19 mouse cellular contexts compared by ENCODE assay signal in genomic region chr3:98092680-98093370, GRCm38 (mm10).
DNase-seq lines count a peak whose midpoint lies in the region; ATAC-seq and TF ChIP-seq lines count a peak whose summit lies in the region.
"Had no signal": no experiment of that assay in that cellular context is flagged by ENCODE, and none has a peak within 500 bp of the region (broad histone marks: within the 10 kb centered on the region; RNA-seq: fewer than 3 reads in every experiment).

No protein-coding gene starts in this region.

- H3K9me3 ChIP-seq in forebrain, postnatal 0 days (ENCODE audit: low read length) = no peaks in the 10 kb centered on the region
- H3K9me3 ChIP-seq in forebrain, embryonic 15.5 days = no peaks in the 10 kb centered on the region
- no peaks in the 10 kb centered on the region for H3K9me3 ChIP-seq in intestine, embryonic 14.5 days (ENCODE audit: control insufficient read depth, low read length)
- no peaks in the 10 kb centered on the region for H3K9me3 ChIP-seq in intestine, embryonic 16.5 days (ENCODE audit: control insufficient read depth, low read length)
- no peaks in the 10 kb centered on the region for H3K9me3 ChIP-seq in lung, postnatal 0 days (ENCODE audit: low read length)
- H3K9me3 ChIP-seq in embryonic facial prominence, embryonic 15.5 days (replicated peaks) = no peaks in the 10 kb centered on the region
- H3K9me3 ChIP-seq: forebrain, embryonic 13.5 days; stomach, embryonic 15.5 days had no signal

- TF ChIP-seq EP300 in lung, postnatal 0 days (IDR thresholded peaks at IDR 0.05) = no peak

- H3K4me2 ChIP-seq in forebrain, postnatal 0 days (ENCODE audit: low read depth) = no peak overlapping the region
- H3K4me2 ChIP-seq in forebrain, embryonic 15.5 days (replicated peaks) = no peak overlapping the region
- H3K4me2 ChIP-seq in intestine, embryonic 14.5 days (ENCODE audit: low read length) = no peak overlapping the region
- H3K4me2 ChIP-seq in intestine, embryonic 16.5 days (ENCODE audit: low read depth, low read length) = no peak overlapping the region
- no peak overlapping the region for H3K4me2 ChIP-seq in lung, postnatal 0 days (replicated peaks; ENCODE audit: low read depth, low read length)
- H3K4me2 ChIP-seq in embryonic facial prominence, embryonic 15.5 days (replicated peaks) = no peak overlapping the region
- H3K4me2 ChIP-seq: forebrain, embryonic 13.5 days; stomach, embryonic 15.5 days had no signal

- TF ChIP-seq CTCF in forebrain, postnatal 0 days (IDR thresholded peaks at IDR 0.05; ENCODE audit: low read depth) = no peak
- no peak for TF ChIP-seq CTCF in lung, postnatal 0 days (IDR thresholded peaks at IDR 0.05)

- H3K27ac ChIP-seq in forebrain, postnatal 0 days (ENCODE audit: low read depth, low read length) = no peak overlapping the region
- no peak overlapping the region for H3K27ac ChIP-seq in forebrain, embryonic 15.5 days (replicated peaks)
- H3K27ac ChIP-seq in intestine, embryonic 14.5 days (ENCODE audit: low read depth) = 0 out of 2 replicates have a peak overlapping the region, but pooled peaks have one; percentile 58
- H3K27ac ChIP-seq in intestine, embryonic 16.5 days (ENCODE audit: low read length) = no peak overlapping the region
- 0 out of 2 replicates have a peak overlapping the region, but pooled peaks have one; percentile 26 for H3K27ac ChIP-seq in lung, postnatal 0 days (ENCODE audit: low read length)
- H3K27ac ChIP-seq in embryonic facial prominence, embryonic 15.5 days (replicated peaks) = 0 out of 2 replicates have a peak overlapping the region, but pooled peaks have one; percentile 7
- H3K27ac ChIP-seq: forebrain, embryonic 13.5 days; stomach, embryonic 15.5 days had no signal

- 75% methylated on average over 10 of the region's 10 CpGs for WGBS in forebrain, postnatal 0 days
- WGBS in forebrain, embryonic 15.5 days = 79% methylated on average over 10 of the region's 10 CpGs
- WGBS in intestine, embryonic 14.5 days = 70% methylated on average over 10 of the region's 10 CpGs
- WGBS in intestine, embryonic 16.5 days = 73% methylated on average over 10 of the region's 10 CpGs
- WGBS in lung, postnatal 0 days = 51% methylated on average over 10 of the region's 10 CpGs
- 70% methylated on average over 10 of the region's 10 CpGs for WGBS in embryonic facial prominence, embryonic 15.5 days

- no peak overlapping the region for H3K4me3 ChIP-seq in forebrain, postnatal 0 days (ENCODE audit: low read depth, low read length)
- H3K4me3 ChIP-seq in forebrain, embryonic 15.5 days = no peak overlapping the region
- H3K4me3 ChIP-seq in intestine, embryonic 14.5 days (ENCODE audit: low read depth, low read length) = no peak overlapping the region
- no peak overlapping the region for H3K4me3 ChIP-seq in intestine, embryonic 16.5 days (ENCODE audit: low read length)
- H3K4me3 ChIP-seq in lung, postnatal 0 days (ENCODE audit: low read depth, low read length) = no peak overlapping the region
- no peak overlapping the region for H3K4me3 ChIP-seq in embryonic facial prominence, embryonic 15.5 days (replicated peaks)
- H3K4me3 ChIP-seq: erythroblast, embryonic 14.5 days; forebrain, embryonic 13.5 days; myocyte; stomach, embryonic 15.5 days had no signal

- H3K27me3 ChIP-seq in forebrain, postnatal 0 days (ENCODE audit: insufficient read depth, low read length) = no peaks in the 10 kb centered on the region
- H3K27me3 ChIP-seq in forebrain, embryonic 15.5 days = no peaks in the 10 kb centered on the region
- H3K27me3 ChIP-seq in intestine, embryonic 14.5 days (replicated peaks; ENCODE audit: control insufficient read depth, insufficient read depth, low read length) = no peaks in the 10 kb centered on the region
- H3K27me3 ChIP-seq in intestine, embryonic 16.5 days (replicated peaks; ENCODE audit: control insufficient read depth, insufficient read depth, low read length) = no peaks in the 10 kb centered on the region
- no peaks in the 10 kb centered on the region for H3K27me3 ChIP-seq in lung, postnatal 0 days (replicated peaks; ENCODE audit: insufficient read depth, low read length)
- H3K27me3 ChIP-seq in embryonic facial prominence, embryonic 15.5 days = no peaks in the 10 kb centered on the region
- H3K27me3 ChIP-seq: forebrain, embryonic 13.5 days; stomach, embryonic 15.5 days had no signal

- H3K4me1 ChIP-seq in forebrain, postnatal 0 days (ENCODE audit: insufficient read depth) = no peaks in the 10 kb centered on the region
- peaks cover 27% of the 10 kb centered on the region for H3K4me1 ChIP-seq in forebrain, embryonic 15.5 days
- peaks cover 36% of the 10 kb centered on the region for H3K4me1 ChIP-seq in intestine, embryonic 14.5 days (replicated peaks; ENCODE audit: control insufficient read depth, insufficient read depth, low read length)
- peaks cover 16% of the 10 kb centered on the region for H3K4me1 ChIP-seq in intestine, embryonic 16.5 days (ENCODE audit: control insufficient read depth, insufficient read depth, low read length)
- H3K4me1 ChIP-seq in lung, postnatal 0 days (ENCODE audit: insufficient read depth, low read depth, low read length) = no peaks in the 10 kb centered on the region; the same call in 1 of the 2 replicates
- H3K4me1 ChIP-seq in embryonic facial prominence, embryonic 15.5 days = peaks cover 49% of the 10 kb centered on the region

- no peak for ATAC-seq in forebrain, postnatal 0 days
- ATAC-seq in forebrain, embryonic 15.5 days (replicated peaks) = no peak
- no peak for ATAC-seq in intestine, embryonic 14.5 days (replicated peaks; ENCODE audit: low FRiP score, low TSS enrichment, low read depth)
- ATAC-seq in intestine, embryonic 16.5 days = no peak
- peak; percentile 22; the same call in 1 of the 2 replicates for ATAC-seq in lung, postnatal 0 days
- ATAC-seq in embryonic facial prominence, embryonic 15.5 days (ENCODE audit: insufficient number of reproducible peaks, low FRiP score, low TSS enrichment, low read depth) = no peak
- ATAC-seq: forebrain, embryonic 13.5 days had no signal

- H3K9ac ChIP-seq in forebrain, postnatal 0 days = no peak overlapping the region
- no peak overlapping the region for H3K9ac ChIP-seq in forebrain, embryonic 15.5 days (replicated peaks)
- no peak overlapping the region for H3K9ac ChIP-seq in intestine, embryonic 14.5 days (ENCODE audit: low read length)
- H3K9ac ChIP-seq in intestine, embryonic 16.5 days (ENCODE audit: low read depth, low read length) = no peak overlapping the region; the same call in 1 of the 2 replicates
- H3K9ac ChIP-seq in lung, postnatal 0 days (replicated peaks; ENCODE audit: low read depth) = no peak overlapping the region
- H3K9ac ChIP-seq in embryonic facial prominence, embryonic 15.5 days = no peak overlapping the region
- H3K9ac ChIP-seq: forebrain, embryonic 13.5 days; stomach, embryonic 15.5 days had no signal

- peak; percentile 22 for DNase-seq in forebrain, postnatal 0 days
- DNase-seq in intestine, embryonic 14.5 days (ENCODE audit: low spot score) = no peak
- DNase-seq in lung, postnatal 0 days (ENCODE audit: low spot score) = peak; percentile 21
- no peak for DNase-seq in lung, postnatal 14 days
- DNase-seq in kidney, adult 9 months = no peak
- DNase-seq: adrenal gland, adult 2 months; gastrocnemius, postnatal 36 days; liver; midbrain, embryonic 14.5 days; retina, postnatal 1 day; thymus, adult 18-20 months; thymus, postnatal 4 days had no signal

- no peaks in the 10 kb centered on the region for H3K36me3 ChIP-seq in forebrain, postnatal 0 days (ENCODE audit: insufficient read depth)
- H3K36me3 ChIP-seq in forebrain, embryonic 15.5 days = no peaks in the 10 kb centered on the region
- H3K36me3 ChIP-seq in intestine, embryonic 14.5 days (ENCODE audit: control insufficient read depth, insufficient read depth, low read length) = peaks cover 13% of the 10 kb centered on the region
- H3K36me3 ChIP-seq in intestine, embryonic 16.5 days (ENCODE audit: control insufficient read depth, insufficient read depth, low read length) = no peaks in the 10 kb centered on the region
- peaks cover under 1% of the 10 kb centered on the region; the same call in 1 of the 2 replicates for H3K36me3 ChIP-seq in lung, postnatal 0 days (ENCODE audit: insufficient read depth, low read length)
- H3K36me3 ChIP-seq in embryonic facial prominence, embryonic 15.5 days = peaks cover under 1% of the 10 kb centered on the region; the same call in 1 of the 2 replicates
- H3K36me3 ChIP-seq: stomach, embryonic 15.5 days had no signal

Comparison
In these comparisons a context has a peak if more than half of its experiments do, and no peak if none do; other contexts are left out.
1. DNase-seq: peak in forebrain, postnatal 0 days (single experiment) and lung, postnatal 0 days (single experiment); none in intestine, embryonic 14.5 days (single experiment), lung, postnatal 14 days (single experiment) and kidney, adult 9 months (single experiment).
2. H3K27ac ChIP-seq: peak in intestine, embryonic 14.5 days (single experiment), lung, postnatal 0 days (single experiment) and embryonic facial prominence, embryonic 15.5 days (single experiment); none in forebrain, postnatal 0 days (single experiment), forebrain, embryonic 15.5 days (single experiment) and intestine, embryonic 16.5 days (single experiment).